Mouse (Mus musculus): ENCODE results near the gene Col24a1.

- TF ChIP-seq CTCF (IDR thresholded peaks at IDR 0.05; ENCODE audit: low read depth) (peak; percentile 32), EP300 (IDR thresholded peaks at IDR 0.05; ENCODE audit: low read depth) (no peak)
Measured at GRCm38 (mm10) chr3:145599059-145599458, 306.8 kb downstream of the Col24a1 start.
